Mouse (Mus musculus): ENCODE data around the gene Gm572.

DNA sequence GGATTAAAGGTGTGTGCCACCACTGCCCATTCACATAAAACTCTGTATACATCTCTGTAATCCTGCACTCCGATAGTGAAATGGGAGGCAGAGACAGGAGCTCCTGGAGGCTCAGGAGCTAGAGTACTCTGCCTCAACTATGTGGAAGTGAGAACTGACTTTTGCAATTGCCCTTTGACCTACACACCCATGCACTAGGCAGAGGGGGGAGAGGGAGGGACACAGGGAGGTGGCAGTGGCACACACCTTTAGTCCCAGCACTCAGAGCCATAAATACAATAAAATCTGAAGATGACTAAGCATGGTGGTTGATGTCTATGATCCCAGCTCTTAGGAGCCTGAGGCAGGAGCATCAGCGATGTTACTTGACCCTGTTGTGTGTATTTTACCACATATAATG, 3.7 kb upstream of the Gm572 start:
- TF ChIP-seq CTCF (conservative IDR thresholded peaks at IDR 0.05; ENCODE audit: insufficient read depth, insufficient read length, low read depth, low read length) (no peak), POLR2A (IDR thresholded peaks at IDR 0.05; ENCODE audit: low read depth, low read length) (no peak)
